Mouse (Mus musculus): Measurements from ENCODE around the gene Mllt3. TPM values are rescaled to one million over a fixed set of nuclear protein-coding genes. Genes with fewer than 3 reads are reported as not detected.
A peak's percentile ranks its signal among the peaks of the same experiment; 100 is the strongest.

The Mllt3 gene
- total RNA-seq, 4 experiments from 2014 or later, result 46.6 to 65.1 (median 57.3) TPM

- DNase-seq (ENCODE audit: low spot score in 2 of 2), result peak in 1 of 2 experiments; percentile 21
These were observed 149.8 kb downstream of the Mllt3 start for GRCm38 (mm10) chr4:87883225-87883875.

GRCm38 (mm10) chr4:87881995-87882394 lies 151.2 kb downstream of the Mllt3 start:
- DNase-seq (ENCODE audit: low spot score in 2 of 2), result no peak

GRCm38 (mm10) chr4:87881583-87881982 lies 151.6 kb downstream of the Mllt3 start:
- DNase-seq (ENCODE audit: low spot score in 2 of 2), result no peak

DNA sequence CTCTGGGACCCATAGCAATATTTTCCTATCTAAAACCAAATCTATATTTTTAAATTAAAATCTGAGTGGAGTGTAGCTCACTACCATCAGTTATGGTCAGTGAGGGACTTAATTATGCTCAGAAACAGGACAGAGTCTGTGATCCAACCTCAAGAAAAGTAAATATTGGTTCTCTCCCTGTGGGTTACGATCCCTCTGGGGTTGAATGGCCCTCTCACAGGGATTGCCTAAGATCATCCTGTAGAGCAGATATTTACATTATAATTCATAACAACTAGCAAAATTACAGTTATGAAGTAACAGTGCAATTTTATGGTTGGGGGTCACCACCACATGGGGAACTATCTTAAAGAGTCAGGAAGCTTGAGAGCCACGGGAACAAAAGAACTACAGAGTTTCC lies 152.9 kb downstream of the Mllt3 start:
- DNase-seq (ENCODE audit: low spot score in 2 of 2), result no peak

GRCm38 (mm10) chr4:87878701-87879100 lies 154.5 kb downstream of the Mllt3 start:
- DNase-seq (ENCODE audit: low spot score in 2 of 2), result no peak

DNA sequence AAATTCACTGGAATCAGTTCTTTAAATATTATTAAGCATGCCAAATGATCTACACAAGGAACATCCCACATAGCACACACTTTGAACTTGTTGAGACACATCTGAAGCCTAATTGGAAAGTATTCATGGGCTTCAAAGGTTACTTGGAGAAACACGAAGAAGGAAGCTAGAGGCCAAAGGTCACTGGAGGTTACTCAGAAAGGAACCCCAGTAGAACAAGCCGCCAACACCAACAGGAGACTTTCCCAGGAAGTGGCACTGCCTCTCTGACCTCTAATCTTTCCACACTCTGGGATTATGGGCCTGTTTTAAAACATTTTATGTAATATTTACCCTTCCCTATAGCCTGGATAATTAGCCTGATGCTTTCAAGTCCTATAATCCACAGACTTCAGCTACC lies 162.6 kb downstream of the Mllt3 start:
- DNase-seq (ENCODE audit: low spot score in 2 of 2), result no peak

GRCm38 (mm10) chr4:87866564-87866963 lies 166.6 kb downstream of the Mllt3 start:
- peak; percentile 31 to 37 for DNase-seq (ENCODE audit: low spot score in 2 of 2)

DNA sequence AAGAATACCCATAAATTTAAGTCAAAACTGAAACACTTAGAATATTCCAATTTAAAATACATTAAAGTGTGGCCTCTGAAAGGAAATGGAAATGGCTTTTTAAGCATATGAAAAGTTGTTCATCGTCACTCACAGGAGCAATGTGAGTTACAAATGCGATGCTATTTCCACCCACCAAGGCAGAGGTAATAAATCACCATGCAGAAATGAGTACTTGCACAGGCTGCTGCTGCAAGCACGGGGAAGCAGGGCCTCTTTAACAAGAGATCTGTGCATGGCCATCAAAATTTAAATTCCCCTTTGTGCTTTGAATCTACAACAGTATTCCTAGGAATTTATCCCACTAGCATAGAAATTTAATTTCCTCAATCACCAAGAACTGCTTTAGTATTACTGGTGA lies 167.3 kb downstream of the Mllt3 start:
- DNase-seq (ENCODE audit: low spot score in 2 of 2), result no peak

- DNase-seq (ENCODE audit: low spot score in 2 of 2), result no peak
These were observed 168.1 kb downstream of the Mllt3 start for GRCm38 (mm10) chr4:87865041-87865440.

DNA sequence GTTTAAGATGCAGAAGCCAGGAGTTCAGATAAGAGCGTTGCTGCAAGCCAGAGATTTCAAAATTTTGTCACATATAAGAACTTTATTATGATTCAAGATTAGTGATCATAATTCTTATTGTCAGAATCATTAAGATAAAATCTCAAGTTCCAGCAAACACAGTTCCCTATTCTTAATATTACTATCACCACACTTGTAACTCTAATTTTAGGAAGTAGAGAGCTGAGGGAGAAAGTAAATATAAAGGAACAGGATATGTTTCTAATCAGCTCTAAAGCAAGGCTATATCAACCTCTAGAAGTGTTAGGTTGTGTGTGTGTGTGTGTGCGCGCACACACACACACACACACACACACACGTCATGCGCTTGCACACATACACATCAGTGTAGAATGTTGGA lies 170.0 kb downstream of the Mllt3 start:
- DNase-seq (ENCODE audit: low spot score in 2 of 2), result no peak

DNA sequence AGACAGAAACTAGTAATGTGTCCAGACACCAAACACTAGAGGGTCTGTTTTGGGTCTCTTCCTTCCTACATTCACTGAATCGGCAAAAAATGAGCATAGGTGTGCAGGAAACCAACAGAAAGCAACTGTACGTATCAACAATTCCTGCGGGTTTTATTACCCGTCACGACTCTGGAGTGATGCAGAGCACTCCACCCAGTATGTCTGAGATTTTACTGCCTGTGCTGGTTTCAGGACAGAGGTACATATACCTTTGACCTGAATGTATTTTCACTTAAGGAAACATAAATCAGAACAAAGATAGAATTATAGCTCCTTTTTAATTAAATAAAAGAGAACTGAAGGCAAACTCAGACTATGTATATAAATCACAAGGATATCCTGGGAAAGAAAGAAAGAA lies 172.4 kb downstream of the Mllt3 start:
- no peak for DNase-seq (ENCODE audit: low spot score in 2 of 2)

GRCm38 (mm10) chr4:87859148-87859547 lies 174.0 kb downstream of the Mllt3 start:
- no peak for DNase-seq (ENCODE audit: low spot score in 2 of 2)

GRCm38 (mm10) chr4:87857982-87858381 lies 175.2 kb downstream of the Mllt3 start:
- DNase-seq (ENCODE audit: low spot score in 2 of 2), result no peak

DNA sequence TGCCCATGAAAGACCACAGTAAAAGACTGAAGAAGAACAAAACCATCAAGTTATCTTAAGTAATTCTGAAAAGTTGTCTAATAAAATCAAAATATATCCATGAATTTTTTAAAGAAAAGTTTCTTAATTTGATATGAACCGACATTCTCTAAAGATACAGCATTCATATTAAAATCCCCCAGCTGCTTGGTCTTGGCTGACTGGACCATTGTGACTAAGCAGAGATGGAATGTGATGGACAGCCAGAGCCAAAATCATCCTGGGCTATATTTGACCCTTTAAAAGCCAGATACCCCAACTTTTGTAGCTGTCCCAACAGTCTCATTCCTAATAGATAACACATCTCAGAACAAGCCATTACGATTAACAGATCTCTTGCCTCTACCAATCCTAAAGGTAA lies 180.7 kb downstream of the Mllt3 start:
- DNase-seq (ENCODE audit: low spot score in 2 of 2), result no peak

- no peak for DNase-seq (ENCODE audit: low spot score in 2 of 2)
These were observed 183.1 kb downstream of the Mllt3 start for GRCm38 (mm10) chr4:87850051-87850450.

- no peak for DNase-seq (ENCODE audit: low spot score in 2 of 2)
These were observed 188.4 kb downstream of the Mllt3 start for GRCm38 (mm10) chr4:87844668-87845210.

DNA sequence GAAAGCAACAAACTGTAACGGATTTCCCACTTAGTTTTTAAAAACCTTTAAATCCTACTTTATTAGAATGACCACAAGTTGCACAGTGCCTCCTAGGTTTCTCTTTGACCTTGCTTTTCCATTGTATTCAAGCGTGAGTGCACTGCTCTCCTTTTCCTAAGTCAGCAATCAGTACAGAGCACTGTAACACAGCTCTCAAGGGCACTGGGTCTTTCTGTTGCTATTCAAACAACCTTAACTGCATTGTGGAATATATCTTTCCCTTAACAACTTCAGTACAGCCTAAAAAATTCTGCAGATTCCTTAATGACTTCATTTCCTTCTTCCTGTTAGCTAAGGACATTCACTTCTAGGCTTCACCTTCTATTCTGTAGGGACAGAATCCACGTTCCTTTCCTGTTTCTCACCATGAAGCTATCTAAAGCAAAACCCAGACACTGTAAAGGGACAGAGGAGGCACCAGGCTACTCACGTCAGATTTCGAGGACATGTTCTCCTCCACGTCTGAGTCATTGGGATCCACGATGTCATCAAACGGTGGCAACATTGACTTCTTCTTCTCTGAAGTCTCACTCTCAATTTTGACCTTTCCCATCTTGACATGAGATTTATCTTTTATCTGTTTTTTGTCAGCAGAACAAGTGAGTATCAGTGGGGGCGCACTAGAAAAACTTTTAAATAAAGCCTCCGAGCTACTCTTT lies 192.8 kb downstream of the Mllt3 start:
- DNase-seq (ENCODE audit: low spot score in 2 of 2), result no peak

- DNase-seq (ENCODE audit: low spot score in 2 of 2), result no peak
These were observed 194.4 kb downstream of the Mllt3 start for GRCm38 (mm10) chr4:87838716-87839115.

DNA sequence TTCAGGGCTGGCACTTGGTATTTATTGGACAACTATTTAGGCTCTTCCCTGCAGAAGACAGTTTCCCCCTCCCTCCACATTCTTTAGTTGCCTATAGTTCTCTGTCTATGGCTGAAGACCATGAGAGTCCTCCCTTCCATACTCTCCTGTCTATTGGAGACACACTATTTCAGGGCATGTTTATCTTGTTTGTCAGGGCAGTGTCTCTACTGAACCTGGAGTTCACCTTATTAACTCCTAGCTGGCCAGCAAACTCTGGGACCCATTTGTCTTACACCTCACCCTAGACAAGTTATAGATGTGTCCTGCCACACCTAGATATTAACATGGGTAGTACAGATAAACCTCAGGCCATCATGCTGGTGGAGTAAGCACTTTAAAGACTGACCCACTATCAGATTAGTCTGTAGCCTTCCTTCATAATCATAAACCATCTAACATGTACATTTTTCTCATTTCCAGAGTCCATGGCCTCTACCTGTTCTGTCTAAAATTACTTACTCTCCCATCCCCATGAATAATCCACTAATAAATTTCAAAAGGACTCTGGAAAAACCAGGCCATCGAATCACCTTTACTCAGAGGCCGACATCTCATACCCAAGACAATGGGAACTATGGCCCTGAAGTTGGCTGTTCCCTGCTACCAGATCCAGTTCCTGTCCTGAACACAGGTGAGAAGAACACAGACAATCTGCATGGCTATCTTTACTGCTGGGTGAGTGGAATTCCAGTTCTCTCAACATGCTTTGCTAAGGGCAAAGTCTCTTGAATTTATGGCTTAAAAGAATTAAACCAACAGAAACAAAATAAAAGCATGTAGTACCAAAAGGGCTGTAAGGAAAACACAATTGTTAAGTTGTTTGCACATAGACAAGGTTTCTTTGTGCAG lies 195.4 kb downstream of the Mllt3 start:
- no peak for DNase-seq (ENCODE audit: low spot score in 2 of 2)

DNA sequence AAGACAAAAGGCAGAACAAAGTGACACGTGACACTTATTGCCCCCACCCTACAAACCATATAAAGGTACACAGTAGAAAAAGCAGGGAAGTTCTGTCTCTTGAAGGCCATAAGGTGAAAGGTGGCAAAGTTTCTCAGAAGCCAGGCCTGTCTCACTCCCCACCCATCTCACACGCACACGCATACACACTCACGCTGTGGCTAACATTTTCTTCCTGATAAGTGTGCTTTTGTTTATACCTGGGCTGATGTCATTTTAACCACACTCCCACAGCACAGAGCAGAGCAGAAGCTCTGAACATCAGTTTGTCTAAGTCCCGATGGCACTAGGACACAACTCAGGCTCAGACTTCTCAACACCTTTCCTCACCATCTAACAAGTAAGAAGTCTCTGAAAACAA lies 196.9 kb downstream of the Mllt3 start:
- DNase-seq (ENCODE audit: low spot score in 2 of 2), result no peak

- no peak for DNase-seq (ENCODE audit: low spot score in 2 of 2)
These were observed 198.0 kb downstream of the Mllt3 start for GRCm38 (mm10) chr4:87835191-87835590.

DNA sequence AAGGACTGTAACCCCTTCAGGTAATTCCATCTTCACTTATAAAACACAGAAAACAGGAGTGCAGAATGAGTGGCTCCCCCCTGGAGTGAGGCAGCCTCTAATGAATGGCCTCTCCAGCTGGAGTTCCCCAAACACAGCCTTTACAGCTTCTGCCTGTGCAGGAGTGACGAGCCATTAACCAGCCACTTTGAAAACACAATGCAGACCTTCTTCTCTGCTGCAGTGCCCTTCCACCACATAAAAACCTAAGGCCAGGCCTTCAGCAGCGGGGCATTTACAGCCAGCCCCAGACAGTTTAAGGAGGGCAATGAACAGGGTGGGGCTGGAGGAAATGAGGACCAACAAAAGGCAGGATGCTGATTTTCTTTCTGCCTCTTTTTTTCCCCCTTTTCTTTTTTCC lies 198.9 kb downstream of the Mllt3 start:
- DNase-seq (ENCODE audit: low spot score in 2 of 2), result no peak

Data from layer of hippocampus, adult 8-10 months (tissue).